Mouse (Mus musculus) urinary bladder, postnatal 4 days (tissue): ENCODE measurements around the gene 1700024G13Rik.

Experiments used
- DNase-seq, 2 experiments: peaks; one replicate each; pipeline ENCODE4 v3.0.0; 2021 to 2022; ENCODE audit warnings: low spot score in 2 of 2

The 1700024G13Rik gene

GRCm38 (mm10) chr14:32332515-32333445 is 55.4 kb downstream of the 1700024G13Rik start:
- DNase-seq, result no peak

GRCm38 (mm10) chr14:32327366-32327765 is 60.8 kb downstream of the 1700024G13Rik start:
- no peak for DNase-seq
